Mouse (Mus musculus) heart, adult 11 months (tissue): ENCODE results near the gene Gm9833.

ENCODE experiments used
- DNase-seq: peaks from one replicate; pipeline ENCODE4 v3.0.0; 2022

Gm9833 gene

DNA sequence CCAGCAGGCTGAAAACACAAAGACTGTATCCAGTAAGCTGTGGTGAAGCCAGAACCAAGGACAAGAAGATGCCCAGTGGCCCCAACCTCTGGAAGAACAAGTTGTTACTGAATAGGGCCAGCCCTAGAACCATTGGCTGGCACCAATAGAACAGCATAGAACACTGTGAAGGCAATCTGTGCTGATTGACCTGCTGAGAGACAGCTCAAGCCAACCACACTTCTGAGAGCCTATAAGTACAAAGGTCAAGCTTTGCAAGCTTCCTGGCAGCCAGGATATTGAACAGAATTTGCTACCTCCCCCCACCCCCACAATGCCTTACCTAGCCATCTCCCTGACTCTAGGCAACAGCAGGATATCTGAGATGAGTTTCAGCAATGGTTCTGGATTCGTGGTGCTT is 35.7 kb downstream of the Gm9833 start:
- peak; percentile 53 for DNase-seq

DNA sequence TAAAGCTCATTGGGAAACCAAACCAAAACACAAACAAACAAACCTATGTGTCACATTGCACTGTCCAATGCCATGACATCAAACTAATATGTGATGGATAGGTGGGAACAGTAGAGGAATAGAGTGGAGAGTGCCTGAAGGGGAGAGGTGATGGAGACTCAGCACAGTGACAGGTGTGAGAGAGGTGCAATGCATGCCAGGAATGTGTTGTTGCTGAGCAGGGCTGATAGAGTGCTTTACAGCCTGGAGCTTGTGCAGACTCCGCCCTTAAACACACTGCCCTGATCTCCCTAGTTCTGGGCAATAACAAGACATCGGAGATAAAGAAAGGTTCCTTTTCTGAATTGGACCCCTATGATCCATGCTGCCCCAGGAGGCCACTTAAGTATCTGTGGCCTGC is 36.2 kb downstream of the Gm9833 start:
- peak; percentile 60 for DNase-seq

- peak; percentile 51 for DNase-seq
Measured at GRCm38 (mm10) chr3:10125301-10125700, 37.4 kb downstream of the Gm9833 start.

DNA sequence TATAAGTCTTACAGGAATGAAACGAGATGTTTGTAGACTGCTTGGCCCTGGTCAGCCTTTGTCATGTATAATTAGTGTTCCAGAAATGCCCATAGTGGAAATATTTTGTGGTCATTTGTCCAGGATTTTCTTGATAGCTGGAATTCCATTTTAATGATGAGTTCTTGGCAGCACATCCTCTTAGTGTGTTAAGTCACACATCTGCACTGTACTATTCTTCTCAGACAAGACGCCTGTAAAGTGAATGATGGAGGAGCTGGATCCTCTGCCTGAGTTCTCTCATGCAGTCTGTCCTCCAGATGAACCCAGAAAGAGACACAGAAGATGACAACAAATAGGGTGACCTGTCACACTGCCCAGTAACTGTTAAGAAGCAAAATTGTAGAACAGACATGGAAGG is 38.1 kb downstream of the Gm9833 start:
- DNase-seq = peak; percentile 71

- DNase-seq = peak; percentile 77
Measured at GRCm38 (mm10) chr3:10126502-10126901, 38.6 kb downstream of the Gm9833 start.

DNA sequence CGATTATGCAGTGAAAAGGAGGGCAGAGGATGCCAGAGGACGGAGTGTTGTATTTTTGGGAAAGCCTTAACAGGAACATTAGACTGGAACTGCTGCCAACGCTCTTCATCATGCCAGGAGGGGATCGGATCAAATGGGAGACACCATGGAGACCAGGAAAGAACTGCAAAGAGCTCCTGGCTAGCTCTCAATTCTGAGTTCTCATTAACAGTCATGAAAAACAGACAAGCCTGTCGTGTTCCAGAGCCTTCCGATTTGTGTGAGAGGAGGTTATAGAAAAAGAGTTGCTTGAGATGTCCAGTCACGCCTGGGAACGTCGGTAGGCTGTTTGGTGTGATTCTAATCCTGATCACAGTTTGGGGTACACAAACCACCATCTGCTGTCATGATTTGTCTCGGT is 39.0 kb downstream of the Gm9833 start:
- DNase-seq = peak; percentile 90

DNA sequence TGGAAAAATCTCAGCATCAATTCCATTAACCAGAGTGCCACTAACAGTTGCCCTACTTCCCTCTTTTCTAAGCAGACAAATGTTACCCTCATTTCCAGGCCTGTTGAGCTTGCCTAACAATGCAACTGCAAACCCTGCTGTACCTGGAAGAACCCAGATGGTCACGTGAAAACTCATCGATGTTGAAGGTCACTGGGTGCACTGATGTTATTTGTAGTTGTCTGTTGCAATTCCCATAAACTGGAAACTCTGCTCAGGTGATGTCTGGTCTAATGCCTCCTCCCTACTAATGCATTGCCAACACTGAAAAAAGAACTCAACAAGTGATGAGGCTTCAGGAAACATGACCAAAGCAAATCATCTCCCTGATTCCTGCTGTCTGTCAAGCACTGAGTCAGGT is 39.6 kb downstream of the Gm9833 start:
- peak; percentile 41 for DNase-seq
